Mouse (Mus musculus) lung, postnatal 0 days (tissue): ENCODE results near the gene Tmprss6.

Experiments
- CTCF ChIP-seq: IDR thresholded peaks from 2 replicates; pipeline ENCODE4 v1.5.1; 2016; ENCODE audit warnings: antibody characterized with exemption, mild to moderate bottlenecking
- EP300 ChIP-seq: IDR thresholded peaks from 2 replicates; pipeline ENCODE4 v1.6.1; 2016; ENCODE audit warnings: antibody characterized with exemption, mild to moderate bottlenecking, control low read depth

DNA sequence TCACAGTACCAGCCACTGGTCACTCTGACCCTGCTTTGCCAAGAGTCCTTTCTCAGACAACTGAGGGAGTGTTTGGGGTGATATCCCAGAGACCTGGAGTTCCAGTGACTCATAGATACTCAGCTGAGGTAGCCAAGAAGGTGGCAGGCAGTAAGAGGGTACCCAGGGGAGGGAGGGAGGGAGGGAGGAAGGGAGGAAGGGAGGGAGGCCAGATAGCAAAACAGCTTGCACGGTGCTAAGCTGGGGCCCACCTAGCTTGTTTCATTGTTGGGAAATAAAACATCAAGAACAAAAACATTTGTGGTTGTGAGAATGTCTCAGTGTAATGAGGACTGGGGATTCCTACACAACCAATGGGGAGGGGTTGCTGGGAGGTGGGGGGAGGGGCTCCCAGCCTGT, 54.7 kb downstream of the Tmprss6 start:
- TF ChIP-seq CTCF (no peak), EP300 (no peak)
